ENCODE assay signal across 13 mouse cellular contexts in the genomic region with DNA sequence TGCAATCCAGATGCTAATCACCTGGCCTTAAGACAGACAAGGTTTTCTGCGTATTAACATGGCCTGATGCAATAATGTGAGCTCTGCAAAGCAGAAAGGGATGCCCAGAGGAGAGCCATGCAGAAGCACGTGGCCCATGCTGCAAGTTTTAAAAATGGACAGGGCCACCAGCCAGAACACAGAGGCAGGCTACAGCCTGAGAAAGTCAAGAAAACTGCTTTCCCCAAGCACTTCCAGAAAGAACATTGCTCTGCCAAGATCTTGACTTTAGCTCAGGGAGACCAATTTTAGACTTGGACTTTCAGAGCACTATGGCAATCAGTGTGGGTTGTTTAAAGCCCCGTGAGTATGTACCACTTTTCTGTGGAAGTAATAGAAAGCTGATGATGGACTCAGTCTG.
"Had no signal": no experiment of that assay in that cellular context is flagged by ENCODE, and none has a peak within 500 bp of the region (broad histone marks: within the 10 kb centered on the region; RNA-seq: fewer than 3 reads in every experiment).

No protein-coding gene starts in this region.

- DNase-seq: kidney, postnatal 14 days; lung, adult 2 months; spleen, adult 18-20 months; thymus, adult 18-20 months; thymus, postnatal 14 days had no signal

- H3K4me2 ChIP-seq: kidney, embryonic 15.5 days; liver, embryonic 11.5 days; liver, embryonic 15.5 days; midbrain, embryonic 13.5 days had no signal

- H3K27ac ChIP-seq: kidney, embryonic 15.5 days; limb, embryonic 10.5 days; liver, embryonic 15.5 days; macrophage; midbrain, embryonic 13.5 days had no signal

- H3K27me3 ChIP-seq: kidney, embryonic 15.5 days; liver, embryonic 15.5 days; midbrain, embryonic 13.5 days had no signal

- ATAC-seq: lung, postnatal 0 days; midbrain, embryonic 13.5 days had no signal

- H3K4me3 ChIP-seq: kidney, embryonic 15.5 days; limb, embryonic 10.5 days; liver, embryonic 15.5 days; megakaryocyte, embryonic 14.5 days; midbrain, embryonic 13.5 days had no signal

- H3K4me1 ChIP-seq: liver, embryonic 15.5 days; megakaryocyte, embryonic 14.5 days; midbrain, embryonic 13.5 days had no signal

- H3K9me3 ChIP-seq: kidney, embryonic 15.5 days; limb, embryonic 10.5 days; liver, embryonic 15.5 days; megakaryocyte, embryonic 14.5 days; midbrain, embryonic 13.5 days had no signal

- H3K9ac ChIP-seq: kidney, embryonic 15.5 days; liver, embryonic 15.5 days; midbrain, embryonic 13.5 days had no signal

- H3K36me3 ChIP-seq: liver, embryonic 15.5 days; midbrain, embryonic 13.5 days had no signal
